Mouse (Mus musculus) brown adipose tissue, adult 24 weeks (tissue): ENCODE measurements at regions not wholly inside any gene's neighbourhood (a gene's known extent, or its start where the extent isn't known, plus 50 kb on each side); places are given as distances from the start of the nearest gene placed in this dataset.

Experiments used
- H3K27ac ChIP-seq: fragments of 200-500 bp; replicated peaks from 2 replicates; pipeline ENCODE4 v1.5.1; 2012; ENCODE audit warnings: low read depth, mild to moderate bottlenecking, low read length
- H3K4me1 ChIP-seq: fragments of 200-500 bp; 2 replicates; pipeline ENCODE4 v1.6.1; 2012; ENCODE audit warnings: low read length, mixed read lengths; ENCODE audit not compliant: control insufficient read depth, insufficient read depth, insufficient read length
- H3K4me3 ChIP-seq: fragments of 200-500 bp; 2 replicates; pipeline ENCODE4 v1.5.1; 2012; ENCODE audit warnings: low read depth, mild to moderate bottlenecking, low read length, moderate library complexity; ENCODE audit not compliant: insufficient read depth

GRCm38 (mm10) chr10:17518423-17519175 is 204.4 kb upstream of the Cited2 start:
- Histone ChIP-seq H3K27ac (peak overlapping the region; percentile 26; the same call in 1 of the 2 replicates), H3K4me3 (no peak overlapping the region), H3K4me1 (no peaks in the 10 kb centered on the region)

- Histone ChIP-seq H3K4me3 (peak overlapping the region; percentile 0; the same call in 1 of the 2 replicates), H3K27ac (peak overlapping the region; percentile 36; the same call in 1 of the 2 replicates), H3K4me1 (no peaks in the 10 kb centered on the region)
These were observed 200.9 kb upstream of the Cited2 start for GRCm38 (mm10) chr10:17522026-17522541.

DNA sequence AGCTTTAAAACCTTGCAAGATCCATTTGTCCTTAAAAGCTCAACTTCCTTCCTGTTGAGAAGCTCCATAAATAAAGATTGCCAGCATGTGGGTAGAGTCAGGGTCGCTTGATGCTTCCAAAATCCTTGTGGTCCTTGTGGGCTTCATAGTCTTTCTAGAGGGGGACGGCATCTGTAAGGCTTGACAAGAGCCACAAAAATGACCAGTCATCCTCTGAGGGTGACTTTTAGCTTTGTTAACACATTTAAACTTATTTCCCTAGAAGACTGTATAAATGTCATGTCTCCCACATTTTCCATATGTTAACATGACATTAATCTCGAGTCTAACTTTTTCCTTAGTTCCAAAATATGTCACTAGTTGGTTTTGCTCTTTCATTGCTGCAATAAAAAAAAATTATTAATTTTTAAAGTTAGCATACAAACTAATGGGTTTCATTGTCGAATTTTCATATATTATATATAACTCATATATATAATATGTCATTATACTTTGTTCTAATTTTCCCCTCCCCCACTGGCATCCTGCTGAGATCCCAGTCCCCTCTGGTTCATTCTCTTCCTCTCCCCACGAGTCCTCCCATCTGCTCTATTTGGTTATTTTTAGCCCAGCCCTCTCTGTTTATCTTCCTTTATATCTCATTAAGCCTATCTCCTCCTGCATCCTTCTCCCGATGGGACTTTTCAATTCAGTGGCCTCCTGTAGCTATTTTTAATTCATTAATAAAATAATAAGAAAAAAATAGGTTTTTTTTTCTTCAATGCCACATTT is 199.3 kb upstream of the Cited2 start:
- Histone ChIP-seq H3K4me3 (no peak overlapping the region), H3K27ac (no peak overlapping the region), H3K4me1 (no peaks in the 10 kb centered on the region; the same call in 1 of the 2 replicates)

GRCm38 (mm10) chr10:17527151-17527737 is 195.8 kb upstream of the Cited2 start:
- Histone ChIP-seq H3K27ac (no peak overlapping the region), H3K4me3 (no peak overlapping the region), H3K4me1 (peaks cover 3% of the 10 kb centered on the region)

DNA sequence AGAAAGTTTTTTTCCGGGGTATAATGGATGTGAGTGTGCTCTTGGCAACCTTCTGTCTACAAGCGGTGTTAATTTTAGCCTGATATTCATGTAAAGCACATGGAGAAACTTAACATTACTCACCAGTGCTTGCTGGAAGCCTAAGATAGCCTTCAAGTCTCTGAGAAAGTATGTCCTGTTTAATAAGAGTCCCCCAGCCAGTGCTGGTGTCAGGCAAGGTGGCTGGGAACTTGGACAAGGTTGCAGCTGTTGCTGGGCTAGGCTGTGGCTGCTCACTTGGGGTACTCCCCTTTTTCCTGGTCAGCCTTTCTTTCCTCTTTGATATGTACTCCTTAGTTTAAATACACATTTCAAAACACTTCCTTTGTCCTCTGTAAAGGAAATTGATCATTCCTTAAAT is 194.9 kb upstream of the Cited2 start:
- no peak overlapping the region for H3K4me3 ChIP-seq
- H3K4me1 ChIP-seq: peaks cover 3% of the 10 kb centered on the region
- no peak overlapping the region for H3K27ac ChIP-seq

DNA sequence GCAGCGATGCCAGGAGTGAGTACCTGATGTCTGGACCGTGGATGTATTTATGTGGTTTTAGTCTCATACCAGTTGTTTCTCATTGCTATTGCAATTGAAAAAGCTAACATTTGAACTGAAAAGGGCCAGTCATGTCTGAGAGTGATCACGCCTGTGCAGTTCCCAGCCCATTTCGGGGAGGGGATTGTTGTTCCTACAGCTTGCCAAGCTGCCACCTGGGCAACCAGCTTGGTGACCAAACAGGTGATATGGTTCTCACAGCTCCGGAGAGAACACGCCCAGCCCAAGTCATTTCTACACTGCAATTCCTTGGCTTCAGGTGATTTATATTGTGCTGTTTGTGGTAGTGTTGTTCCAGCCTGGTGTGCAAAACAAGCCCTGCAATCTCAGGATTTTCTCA is 194.2 kb upstream of the Cited2 start:
- Histone ChIP-seq H3K4me1 (peaks cover 3% of the 10 kb centered on the region), H3K27ac (no peak overlapping the region), H3K4me3 (no peak overlapping the region)

GRCm38 (mm10) chr10:17529851-17530509 is 193.0 kb upstream of the Cited2 start:
- Histone ChIP-seq H3K4me1 (peaks cover 3% of the 10 kb centered on the region), H3K27ac (no peak overlapping the region), H3K4me3 (no peak overlapping the region)

- no peak overlapping the region for H3K4me3 ChIP-seq
- peaks cover 3% of the 10 kb centered on the region for H3K4me1 ChIP-seq
- H3K27ac ChIP-seq: no peak overlapping the region
These were observed 192.0 kb upstream of the Cited2 start for GRCm38 (mm10) chr10:17531021-17531420.

DNA sequence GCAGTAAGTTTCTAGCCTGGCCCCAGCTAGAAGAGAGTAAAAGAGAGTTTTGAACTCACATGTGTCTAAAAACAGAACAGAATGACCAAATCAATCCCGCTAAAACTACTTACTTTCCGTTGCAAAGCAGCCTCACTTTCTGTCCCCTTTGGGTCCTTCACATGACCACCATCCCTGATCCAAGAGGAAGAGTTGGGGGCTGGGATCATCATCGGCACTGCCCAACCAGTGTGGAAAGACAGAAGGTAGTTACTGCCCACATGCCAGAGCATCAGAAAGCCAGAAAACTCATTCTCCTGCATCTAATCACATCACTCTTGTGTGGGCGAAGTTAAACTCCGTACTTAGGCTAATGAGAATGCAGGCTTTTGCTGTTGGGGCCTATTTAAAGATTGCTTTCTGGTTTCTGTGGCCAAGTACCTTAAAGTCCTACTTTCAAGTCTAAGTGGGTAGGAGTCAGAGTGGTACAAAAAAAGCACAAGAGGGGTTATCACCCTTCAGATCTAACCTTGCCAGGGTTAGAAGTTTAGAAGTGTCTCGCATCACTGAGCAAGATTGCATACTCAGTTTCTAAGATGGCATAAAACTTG is 184.0 kb upstream of the Cited2 start:
- no peak overlapping the region for H3K4me3 ChIP-seq
- H3K27ac ChIP-seq: no peak overlapping the region
- H3K4me1 ChIP-seq: no peaks in the 10 kb centered on the region

- H3K27ac ChIP-seq: no peak overlapping the region
- no peak overlapping the region for H3K4me3 ChIP-seq
- H3K4me1 ChIP-seq: no peaks in the 10 kb centered on the region
These were observed 182.3 kb upstream of the Cited2 start for GRCm38 (mm10) chr10:17540404-17541375.

GRCm38 (mm10) chr10:17542104-17542846 is 180.7 kb upstream of the Cited2 start:
- no peak overlapping the region for H3K4me3 ChIP-seq
- H3K27ac ChIP-seq: no peak overlapping the region
- no peaks in the 10 kb centered on the region for H3K4me1 ChIP-seq

DNA sequence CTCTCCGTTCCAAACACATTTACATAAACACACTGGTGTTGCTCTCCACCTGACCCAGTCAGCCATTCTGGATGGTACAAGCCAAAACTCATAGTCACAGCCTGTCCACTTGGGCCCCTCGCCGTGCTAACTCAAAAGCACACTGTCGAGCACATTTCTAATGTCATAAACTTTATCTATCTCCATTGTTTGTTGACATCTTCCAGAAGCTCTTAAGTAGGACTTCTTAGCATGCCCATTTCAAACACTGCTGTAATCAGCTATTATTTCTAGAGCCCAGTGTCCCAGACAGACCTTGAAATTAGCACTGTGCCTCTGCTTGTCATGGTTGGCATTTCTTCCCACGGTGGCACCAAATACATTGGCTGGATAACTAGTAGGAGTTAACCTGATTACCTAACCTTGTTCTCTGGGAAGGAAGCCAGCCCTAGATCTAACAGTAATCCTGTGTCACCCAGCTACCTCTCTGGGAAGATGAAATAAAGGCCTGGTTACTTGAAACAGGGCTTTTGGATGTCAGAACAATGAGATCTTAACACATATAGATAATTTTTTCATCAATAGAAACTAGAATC is 180.1 kb upstream of the Cited2 start:
- Histone ChIP-seq H3K4me1 (no peaks in the 10 kb centered on the region), H3K4me3 (no peak overlapping the region), H3K27ac (no peak overlapping the region)

DNA sequence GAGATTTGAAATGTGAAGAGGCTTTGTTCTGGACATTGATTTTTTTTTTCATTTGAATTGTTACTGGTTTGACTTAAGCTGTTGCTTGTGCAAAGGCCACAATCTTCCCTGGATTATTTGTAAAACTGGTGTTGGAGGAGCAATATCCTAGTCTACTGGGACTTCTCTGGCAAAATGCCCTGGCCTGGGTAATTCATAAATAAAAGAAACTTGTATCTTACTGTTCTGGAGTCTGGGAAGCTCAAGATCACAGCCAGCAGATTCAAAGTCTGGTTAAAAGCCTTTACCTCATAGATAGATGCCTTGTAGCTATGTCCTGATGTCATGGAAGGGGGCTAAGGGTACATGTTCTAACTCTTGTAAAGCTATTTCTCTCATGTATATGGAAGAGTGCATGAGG is 177.7 kb upstream of the Cited2 start:
- no peaks in the 10 kb centered on the region for H3K4me1 ChIP-seq
- no peak overlapping the region for H3K4me3 ChIP-seq
- no peak overlapping the region for H3K27ac ChIP-seq
